Mouse (Mus musculus): Measurements from ENCODE around the gene Tgm5. TPM values are rescaled to one million over a fixed set of nuclear protein-coding genes. Genes with fewer than 3 reads are reported as not detected.
A peak's percentile ranks its signal among the peaks of the same experiment; 100 is the strongest.
"Not testable (repeated sequence)": the region's sequence is repeated elsewhere in the genome, so short reads cannot be mapped to it uniquely, and the experiment has no call there.

Tgm5 gene
- total RNA-seq (2014; fragmentation: Nextera tagmentation) (not detected in 2 replicates), total RNA-seq (2017) (not detected in 2 replicates)

DNA sequence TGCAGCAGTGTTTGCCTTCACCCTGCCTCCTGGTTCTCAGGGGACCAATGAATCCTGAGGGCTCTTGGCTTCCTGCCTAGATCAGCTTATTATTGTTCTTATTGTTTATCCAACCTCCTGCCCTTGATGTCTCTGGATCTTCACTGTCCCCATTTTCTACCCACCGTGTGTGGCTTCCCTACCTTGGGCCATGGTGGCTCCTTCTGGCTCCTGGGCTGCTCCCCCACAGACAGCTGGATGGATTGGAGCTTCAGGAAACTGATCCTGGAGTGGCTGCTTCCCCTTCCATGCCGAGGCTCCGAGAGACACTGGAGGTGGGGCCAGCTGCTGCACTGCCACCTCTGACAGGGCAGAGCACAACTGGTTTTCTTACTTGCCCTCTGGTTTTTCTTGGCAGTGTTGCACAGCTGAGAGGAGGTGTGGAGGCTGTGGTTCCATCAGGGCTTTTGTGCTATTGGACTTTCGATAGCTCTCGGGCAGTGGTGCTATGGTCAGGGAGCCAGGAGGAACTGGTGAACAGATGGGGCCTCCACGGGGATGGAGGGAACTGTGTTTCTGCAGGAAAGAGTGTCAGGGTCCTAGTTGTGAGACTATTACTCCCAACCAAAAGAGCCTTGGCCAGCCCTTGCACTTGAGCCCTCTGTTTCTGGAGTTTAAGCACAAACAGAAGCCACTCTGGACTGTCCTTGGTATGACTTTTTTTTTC, at the start of gene Tgm5:
Gene Tgm5, minus strand, starts transcription at position 362 of the 706 bp plus-strand sequence.
- no peak; the same call in 1 of the 2 replicates for ATAC-seq (replicated peaks; ENCODE audit: poor library complexity, severe bottlenecking)

DNA sequence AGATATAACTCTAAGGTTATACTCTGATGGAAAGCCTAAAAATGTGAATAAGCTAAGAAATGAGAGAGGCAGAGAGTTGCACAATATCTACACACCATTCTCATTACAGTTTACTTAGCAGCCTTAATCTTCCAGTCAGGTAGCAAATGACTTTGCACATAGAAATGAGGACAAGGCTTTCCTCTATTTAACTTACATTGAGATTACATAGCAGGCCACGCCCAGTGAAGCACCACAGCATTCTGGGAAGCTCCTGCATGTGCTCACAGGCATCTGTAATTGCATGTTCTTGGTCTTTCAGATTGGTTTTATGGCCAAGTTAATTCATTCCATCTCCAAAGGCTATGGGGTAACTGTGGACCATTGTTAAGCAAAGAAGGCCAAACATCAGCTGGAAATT, 47.2 kb upstream of the Tgm5 start:
- ATAC-seq (replicated peaks; ENCODE audit: poor library complexity, severe bottlenecking), result no peak

DNA sequence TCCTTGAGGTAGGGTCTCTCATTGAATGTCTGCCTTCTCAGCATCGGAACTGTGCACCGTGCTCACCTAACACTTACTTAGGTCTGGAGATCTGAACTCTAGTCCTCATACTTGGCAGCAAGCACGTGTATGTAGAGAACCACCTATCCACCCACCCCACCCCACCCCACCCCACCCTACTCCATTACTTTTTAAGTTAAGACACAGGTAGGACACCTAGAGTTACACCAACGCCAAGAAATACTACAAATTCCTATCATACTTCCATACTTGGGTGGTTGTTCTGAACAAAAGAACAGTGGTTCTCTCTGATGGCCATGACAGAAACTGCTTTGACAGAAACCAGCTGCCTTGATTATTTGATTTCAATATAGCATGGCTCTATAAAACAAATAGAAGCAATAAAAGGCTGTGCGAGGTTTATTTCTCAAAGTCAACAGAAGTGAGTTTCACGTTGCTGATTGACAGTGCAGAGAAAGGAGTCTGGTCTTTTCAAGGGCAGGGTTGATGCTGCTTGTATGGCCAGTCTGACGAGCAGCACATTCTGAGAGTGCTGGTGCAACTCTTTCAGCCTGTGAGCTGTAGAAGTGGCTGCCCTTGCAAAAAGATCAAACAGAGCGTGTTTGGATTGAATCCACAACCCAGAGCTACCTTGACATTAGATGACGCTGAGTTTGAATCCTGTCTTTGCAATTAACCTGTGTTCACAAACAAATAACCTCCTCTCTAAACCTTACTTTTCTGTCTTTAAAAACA, 43.4 kb upstream of the Tgm5 start:
- ATAC-seq (replicated peaks; ENCODE audit: poor library complexity, severe bottlenecking), result no peak

DNA sequence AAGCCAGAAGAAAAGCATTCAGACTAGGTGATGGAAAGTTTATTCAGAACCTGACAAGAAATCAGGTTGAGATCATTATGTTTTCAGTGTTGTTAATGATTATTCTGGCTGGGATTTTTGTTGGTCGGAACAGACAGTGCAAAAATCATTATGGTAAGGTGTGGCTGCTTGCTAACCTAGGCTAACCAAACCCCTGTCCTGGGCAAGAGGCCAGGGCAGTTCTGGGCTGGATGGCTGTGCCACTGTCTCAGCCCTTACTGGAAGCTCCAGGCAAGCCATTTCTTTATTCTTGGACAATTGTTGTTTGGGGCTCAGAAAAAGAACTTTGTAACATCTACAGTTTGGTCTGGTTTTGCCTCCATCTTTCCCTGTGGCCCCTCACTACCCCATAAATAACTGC, 41.9 kb upstream of the Tgm5 start:
- ATAC-seq (replicated peaks; ENCODE audit: poor library complexity, severe bottlenecking), result no peak

DNA sequence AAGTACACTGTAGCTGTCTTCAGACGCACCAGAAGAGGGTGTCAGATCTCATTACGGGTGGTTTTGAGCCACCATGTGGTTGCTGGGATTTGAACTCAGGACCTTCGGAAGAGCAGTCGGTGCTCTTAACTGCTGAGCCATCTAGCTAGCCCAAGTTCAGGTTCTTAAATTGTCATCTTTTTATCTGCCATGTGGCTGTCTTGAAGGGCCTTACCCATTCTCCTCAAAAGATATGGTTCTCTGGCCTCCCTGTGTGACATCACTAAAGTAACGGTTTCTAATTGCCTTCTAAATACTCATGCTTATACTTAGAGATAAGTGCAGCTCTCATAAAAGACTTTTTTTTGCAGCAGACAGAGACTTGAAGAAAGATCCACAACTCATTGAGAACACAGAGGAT, 40.7 kb upstream of the Tgm5 start:
- not testable (repeated sequence) for ATAC-seq (replicated peaks; ENCODE audit: poor library complexity, severe bottlenecking)

DNA sequence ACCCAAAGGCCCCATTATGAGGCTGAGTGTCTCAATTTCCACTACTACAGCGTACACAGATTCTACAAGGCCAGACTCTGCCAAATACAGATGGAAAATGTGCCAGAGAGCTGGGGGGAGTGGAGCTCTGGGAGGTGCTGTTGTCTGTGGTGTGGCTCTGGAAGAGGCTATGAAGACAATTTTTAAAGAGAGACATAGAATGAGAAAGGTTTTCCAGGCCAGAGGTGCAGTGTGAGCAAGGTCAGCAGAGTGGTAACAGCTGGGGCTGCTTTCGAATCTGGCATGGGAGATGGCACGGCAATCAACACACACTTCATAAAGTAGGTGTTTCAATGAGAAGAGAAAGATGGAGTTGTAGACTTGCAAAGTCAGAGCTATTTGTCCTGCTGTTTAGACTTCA, 33.6 kb upstream of the Tgm5 start:
- ATAC-seq (replicated peaks; ENCODE audit: poor library complexity, severe bottlenecking), result no peak

DNA sequence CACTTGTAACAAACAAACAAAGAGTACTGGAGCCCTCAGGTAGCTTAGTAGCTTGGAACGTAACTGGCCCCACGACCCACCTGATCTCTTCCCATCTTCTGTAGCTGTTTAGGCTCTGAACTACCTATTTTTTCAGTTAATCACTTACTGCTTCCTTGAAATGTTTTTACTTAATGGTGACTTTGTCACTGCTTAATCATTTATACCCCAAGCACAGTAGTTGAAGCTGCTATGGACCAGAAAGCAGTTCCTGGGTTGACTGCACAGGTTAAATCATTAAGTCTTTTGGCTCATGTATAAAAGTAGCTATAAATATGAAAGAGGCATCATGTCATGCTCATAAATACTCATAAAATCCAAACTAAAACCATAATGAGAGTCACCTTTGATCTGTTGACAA, 29.8 kb upstream of the Tgm5 start:
- ATAC-seq (replicated peaks; ENCODE audit: poor library complexity, severe bottlenecking), result no peak

DNA sequence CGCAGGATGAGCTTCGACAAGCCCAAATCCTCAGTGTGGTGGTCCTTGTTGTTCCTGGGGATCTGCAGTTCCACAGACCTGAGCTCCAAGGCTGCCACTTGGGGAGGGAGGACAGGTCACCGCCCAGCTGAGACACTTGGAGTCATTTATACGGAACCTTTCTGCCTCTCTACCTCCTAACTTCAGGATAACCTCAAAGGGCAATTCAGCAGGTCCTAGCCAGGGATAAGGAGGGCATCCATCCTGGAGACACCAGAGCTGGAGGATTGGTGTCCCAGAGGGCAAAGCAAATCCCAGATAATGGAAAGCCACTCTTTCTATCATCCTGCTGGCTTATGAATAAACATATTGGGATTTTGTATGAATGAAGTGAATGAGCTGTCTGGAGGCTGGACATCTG, 24.1 kb upstream of the Tgm5 start, which contains the start of gene Tgm7:
Gene Tgm7, minus strand, starts transcription at position 101 of the 400 bp plus-strand sequence.
- no peak for ATAC-seq (replicated peaks; ENCODE audit: poor library complexity, severe bottlenecking)

DNA sequence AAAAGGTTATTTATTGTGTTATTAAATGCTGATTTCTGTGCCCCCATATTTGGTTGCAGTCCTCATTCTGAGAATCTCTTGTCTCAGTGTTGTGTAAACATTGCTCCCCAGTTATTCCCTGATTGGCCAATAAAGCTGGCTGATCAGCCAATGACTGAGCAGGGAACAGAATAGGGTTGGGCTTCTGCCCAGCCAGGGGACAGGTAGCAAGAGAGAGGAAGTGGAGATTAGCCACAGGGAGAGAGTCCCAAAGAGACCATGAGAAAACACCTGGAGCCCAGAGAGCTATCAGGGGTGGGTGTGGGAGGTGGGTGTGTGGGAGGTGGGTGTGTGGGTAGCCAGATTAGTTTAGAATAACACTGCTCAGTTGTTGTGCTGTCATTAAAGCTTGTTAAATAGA, 20.3 kb upstream of the Tgm5 start:
- ATAC-seq (replicated peaks; ENCODE audit: poor library complexity, severe bottlenecking), result no peak

DNA sequence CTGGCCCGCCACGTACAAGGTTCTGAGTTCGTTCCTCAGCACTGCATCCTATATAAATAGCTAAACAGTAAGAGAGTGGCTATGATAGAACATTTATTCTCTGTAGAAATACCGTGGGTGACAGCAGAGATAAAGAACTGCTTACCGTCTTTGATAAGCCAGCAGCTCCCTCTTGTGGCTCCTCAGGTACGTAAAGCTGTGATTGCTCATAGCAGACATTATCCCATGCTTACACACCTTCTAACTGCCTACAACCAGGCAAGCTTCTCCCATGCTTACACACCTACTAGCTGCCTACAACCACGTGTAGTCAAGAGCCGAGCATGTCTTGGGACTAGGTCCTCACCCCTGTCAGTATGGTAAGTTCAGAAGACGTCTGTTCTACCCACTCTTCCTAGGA, 16.4 kb upstream of the Tgm5 start:
- ATAC-seq (replicated peaks; ENCODE audit: poor library complexity, severe bottlenecking), result peak; percentile 83

DNA sequence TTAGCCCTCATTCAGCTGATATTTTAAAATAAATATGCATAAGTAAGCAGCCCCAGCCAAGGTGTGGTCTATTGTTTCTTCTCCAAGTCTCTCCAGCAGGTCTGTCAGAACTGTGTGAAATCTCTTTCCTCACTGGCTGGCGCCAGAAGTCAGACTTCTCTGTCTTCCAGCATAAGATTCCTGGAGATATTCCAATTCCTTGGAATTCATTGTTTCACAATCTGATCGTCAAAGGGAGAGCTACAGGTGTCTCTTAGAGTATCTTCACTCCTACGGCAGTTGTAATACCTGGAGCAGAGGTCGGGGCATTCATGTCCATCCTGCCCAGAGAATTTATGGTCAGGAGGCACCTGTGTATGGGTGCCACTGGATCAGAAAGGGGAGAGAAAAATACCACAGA, 4.1 kb upstream of the Tgm5 start:
- no peak for ATAC-seq (replicated peaks; ENCODE audit: poor library complexity, severe bottlenecking)

DNA sequence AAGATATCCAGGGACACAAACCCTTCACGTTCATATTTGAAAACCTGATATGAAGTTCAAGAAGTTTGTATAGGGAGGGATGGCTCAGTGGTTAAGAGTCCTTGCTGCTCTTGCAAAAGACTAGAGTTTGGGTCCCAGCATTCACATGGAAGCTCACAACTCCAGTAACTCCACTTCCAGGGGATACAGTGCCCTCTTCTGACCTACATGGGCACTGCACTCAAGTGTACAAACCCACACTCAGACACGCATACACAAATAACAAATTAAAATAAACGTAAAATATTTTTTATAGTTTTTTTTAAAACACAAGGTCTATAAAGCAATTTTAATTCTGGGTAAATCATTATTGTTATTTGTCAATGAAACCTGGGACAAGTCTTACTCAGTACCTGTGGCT, 2.9 kb upstream of the Tgm5 start:
- ATAC-seq (replicated peaks; ENCODE audit: poor library complexity, severe bottlenecking), result no peak

DNA sequence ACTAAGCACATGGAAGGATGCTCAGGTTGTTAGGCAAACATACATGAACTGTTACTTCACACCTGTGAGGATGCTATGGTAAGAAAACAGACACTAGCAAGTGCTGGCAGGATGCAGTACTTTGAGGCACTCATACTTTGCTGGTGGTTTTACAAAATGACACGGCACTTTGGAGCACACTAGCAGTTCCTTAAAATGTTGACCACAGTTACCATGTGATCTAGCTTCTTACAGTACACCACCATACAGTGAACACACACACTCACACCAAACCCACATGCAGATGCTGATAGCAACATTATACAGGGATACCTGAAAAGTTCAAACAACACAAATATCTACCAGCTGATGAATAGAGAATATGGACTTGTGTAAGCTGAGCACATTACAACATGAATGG, 3.0 kb downstream of the Tgm5 start:
- peak; percentile 97 for ATAC-seq (replicated peaks; ENCODE audit: poor library complexity, severe bottlenecking)

DNA sequence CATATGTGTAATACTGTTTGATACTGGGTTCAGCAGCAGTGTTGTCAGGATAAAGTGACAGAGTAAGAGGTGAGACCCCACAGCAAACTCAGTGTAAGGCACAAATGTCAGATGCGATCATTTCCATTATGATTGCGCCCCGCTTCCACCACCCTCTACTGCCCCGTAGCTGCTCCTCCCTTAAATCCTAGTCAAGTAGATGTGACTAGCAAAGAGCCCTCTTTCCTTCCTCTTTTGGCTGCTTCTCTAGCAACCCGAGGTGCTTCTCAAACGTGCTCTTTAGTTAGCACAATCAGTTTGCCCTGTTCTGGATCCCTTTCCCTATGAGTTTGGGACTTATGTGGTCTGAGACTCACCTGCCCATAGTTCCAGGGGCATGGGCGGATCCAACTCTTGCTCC, 10.9 kb downstream of the Tgm5 start:
- ATAC-seq (replicated peaks; ENCODE audit: poor library complexity, severe bottlenecking), result peak; percentile 55; the same call in 1 of the 2 replicates

DNA sequence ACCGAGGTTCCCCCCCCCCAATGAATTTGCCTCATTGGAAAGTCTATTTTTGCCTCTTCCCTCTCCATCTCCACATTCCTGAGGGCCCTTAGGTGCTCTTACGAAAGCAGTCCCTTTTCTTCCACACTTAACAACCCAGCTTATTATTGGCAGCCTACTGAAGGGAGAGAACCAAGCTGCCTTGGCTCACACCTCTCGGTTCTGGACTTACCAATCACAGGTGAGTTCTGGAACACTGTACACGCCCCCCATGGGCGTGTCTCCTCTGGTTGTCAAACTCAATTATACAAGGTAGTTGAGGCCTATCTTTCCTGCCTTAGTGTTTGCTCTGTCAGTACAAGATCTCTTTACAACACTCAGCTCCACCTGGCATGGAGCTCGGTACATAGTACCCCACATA, 13.8 kb downstream of the Tgm5 start:
- ATAC-seq (replicated peaks; ENCODE audit: poor library complexity, severe bottlenecking), result no peak

DNA sequence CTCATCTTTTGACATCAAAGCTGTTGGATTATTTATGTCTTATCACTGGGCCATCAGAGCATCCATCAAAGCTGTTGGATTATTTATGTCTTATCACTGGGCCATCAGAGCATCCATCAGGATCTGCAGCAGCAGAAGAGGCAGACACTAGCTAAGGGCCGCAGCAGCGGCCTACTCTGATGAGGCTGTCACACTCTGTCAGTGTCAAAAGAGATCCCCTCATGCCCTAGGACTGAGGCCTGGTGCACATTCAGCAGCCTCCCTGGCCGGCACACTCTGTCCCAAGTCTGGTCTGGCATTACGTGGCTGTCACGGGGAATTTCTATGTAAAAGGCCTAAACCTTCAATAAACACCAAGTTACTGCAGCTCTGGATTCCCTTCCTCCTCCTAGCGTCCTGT, 16.1 kb downstream of the Tgm5 start:
- ATAC-seq (replicated peaks; ENCODE audit: poor library complexity, severe bottlenecking), result no peak

DNA sequence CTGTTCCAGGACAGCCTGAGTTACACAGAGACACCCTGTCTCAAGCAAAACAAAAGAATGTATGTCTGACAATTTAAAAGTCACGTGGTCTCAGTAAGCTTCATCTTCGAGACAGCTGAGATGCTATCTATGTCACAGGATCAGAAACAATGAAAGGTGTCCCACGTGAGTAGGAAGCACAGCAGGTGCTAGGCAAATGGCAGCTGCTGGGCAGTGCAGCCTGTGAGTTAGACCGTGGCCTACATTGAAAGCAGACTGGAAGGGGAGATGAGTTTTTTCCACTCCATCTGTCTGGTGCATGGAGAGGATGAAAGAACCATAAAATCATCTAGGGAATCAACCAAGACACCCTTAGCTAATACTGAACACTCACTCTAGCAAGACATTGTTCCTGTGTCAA, 18.5 kb downstream of the Tgm5 start:
- no peak for ATAC-seq (replicated peaks; ENCODE audit: poor library complexity, severe bottlenecking)

DNA sequence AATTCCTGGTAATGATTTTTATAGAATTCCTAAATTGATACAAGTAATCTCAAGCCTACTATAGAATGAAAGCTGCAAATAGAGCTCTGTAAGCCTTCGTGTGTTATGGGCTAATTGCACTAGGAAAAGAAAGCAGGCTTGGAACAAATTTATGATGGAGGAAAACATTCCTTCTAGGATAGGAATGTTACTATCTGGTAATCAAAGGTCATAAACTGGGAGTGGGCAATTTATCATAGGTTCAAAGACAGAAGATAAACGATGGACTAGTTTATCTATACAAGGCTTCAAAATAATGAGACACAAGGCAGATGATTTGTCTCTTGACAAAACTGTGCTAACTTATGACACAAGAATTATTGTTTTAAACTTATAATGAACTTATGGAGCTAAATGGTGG, 24.3 kb downstream of the Tgm5 start:
- no peak for ATAC-seq (replicated peaks; ENCODE audit: poor library complexity, severe bottlenecking)

DNA sequence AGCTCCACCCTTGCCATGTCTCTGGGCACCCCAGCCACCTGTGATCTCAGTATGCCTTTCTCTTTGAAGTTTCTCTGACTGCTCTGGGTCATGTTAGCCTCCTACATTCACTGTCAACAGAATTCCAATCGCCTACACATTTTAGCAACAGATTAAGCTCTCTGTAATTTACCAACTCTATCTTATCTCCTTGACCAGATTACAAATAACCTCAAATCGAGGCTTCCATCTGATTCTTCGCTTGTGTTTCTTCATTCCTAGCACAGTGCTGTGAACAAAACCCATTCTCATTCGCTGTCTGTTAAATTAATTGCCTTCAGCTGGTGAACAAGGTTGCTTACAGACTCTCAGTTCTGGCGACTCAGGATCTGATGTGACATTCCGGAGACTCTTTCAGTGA, 27.6 kb downstream of the Tgm5 start:
- no peak for ATAC-seq (replicated peaks; ENCODE audit: poor library complexity, severe bottlenecking)

DNA sequence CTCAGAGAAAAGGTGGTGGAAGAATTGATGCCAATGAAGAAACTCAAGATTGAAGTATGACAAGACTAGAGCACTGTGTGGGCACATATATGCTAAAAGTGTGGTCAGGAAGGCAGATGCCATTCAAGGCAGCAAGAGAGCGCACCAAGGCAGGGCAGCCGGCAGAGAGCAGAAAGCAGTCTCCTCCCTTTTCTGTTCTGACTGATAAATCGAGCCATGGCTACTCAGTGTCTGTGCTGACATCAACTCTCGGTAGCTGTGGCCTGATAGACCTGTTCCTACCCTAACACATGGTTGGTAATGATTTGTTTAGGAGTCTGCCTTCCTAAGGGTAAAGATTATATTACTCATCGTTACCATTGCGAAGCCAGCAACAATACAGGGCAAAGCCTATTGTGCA, 29.7 kb downstream of the Tgm5 start:
- ATAC-seq (replicated peaks; ENCODE audit: poor library complexity, severe bottlenecking), result no peak

DNA sequence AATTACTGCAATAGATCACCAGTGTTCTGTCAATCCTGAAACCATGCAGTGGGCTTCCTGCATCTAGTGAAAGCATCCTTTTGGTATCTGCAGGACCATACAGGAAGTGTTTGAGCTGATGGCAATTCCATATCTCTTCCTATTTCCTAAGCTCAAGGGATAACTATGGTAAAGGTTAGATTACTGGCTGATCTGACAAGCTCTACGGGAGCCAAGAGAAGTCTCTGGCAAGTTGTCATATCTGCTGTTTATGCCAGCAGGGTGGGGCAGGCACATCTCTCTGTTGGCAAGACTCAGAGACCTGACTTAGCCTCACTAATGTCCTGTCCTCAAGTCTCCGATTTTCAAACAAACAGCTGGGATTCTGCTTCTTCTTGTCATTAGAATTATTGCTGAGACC, 31.6 kb downstream of the Tgm5 start:
- no peak for ATAC-seq (replicated peaks; ENCODE audit: poor library complexity, severe bottlenecking)

DNA sequence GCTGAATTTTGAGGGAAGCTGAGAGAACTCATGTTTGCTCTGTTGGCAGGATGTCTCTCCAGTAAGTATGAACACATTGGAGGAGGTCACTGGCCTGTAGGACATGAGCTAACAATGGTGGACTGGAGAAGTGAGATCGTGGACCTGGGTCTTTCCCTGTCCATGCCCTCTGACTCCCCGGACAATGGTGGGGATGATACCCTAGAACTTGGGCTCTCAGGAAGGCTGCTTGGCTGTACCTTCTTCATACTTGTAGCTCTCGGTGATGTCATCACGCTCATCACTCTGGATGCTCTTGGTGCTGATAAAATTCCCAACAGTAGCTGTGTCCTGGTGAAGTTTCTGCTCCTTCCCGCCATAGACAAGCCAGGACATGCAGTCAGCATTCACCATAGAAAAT, 33.5 kb downstream of the Tgm5 start:
- ATAC-seq (replicated peaks; ENCODE audit: poor library complexity, severe bottlenecking), result no peak

Data from granulocyte monocyte progenitor cell, adult 5-6 weeks (primary cell).